Mouse (Mus musculus) right cerebral cortex, adult 2 months (tissue): ENCODE results near the gene Nt5e.
A peak's percentile ranks its signal among the peaks of the same experiment; 100 is the strongest.

Experiments
- DNase-seq, 2 experiments: peaks; one replicate each; pipeline ENCODE4 v3.0.0; 2021 to 2022; ENCODE audit warnings: low spot score in 2 of 2

The Nt5e gene

DNA sequence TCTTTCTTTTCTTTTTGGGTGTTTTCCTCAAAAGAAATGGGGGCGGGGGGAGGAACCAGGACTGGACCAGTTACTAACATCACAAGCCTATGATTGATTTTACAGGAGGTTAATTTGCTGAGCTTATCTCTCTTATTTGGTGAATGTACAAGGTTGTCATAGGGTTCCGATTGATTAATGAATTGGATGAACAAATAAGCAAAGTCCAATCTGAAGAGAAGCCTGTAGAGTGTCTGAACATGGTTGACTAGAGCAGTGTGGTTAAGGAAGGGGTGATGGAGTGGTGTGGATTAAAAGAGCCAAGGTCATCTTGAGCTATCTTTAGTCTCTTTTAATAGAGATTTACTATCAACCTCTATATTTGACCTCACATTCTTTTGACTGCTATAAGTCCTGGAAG, 17.4 kb downstream of the Nt5e start:
- no peak for DNase-seq

DNA sequence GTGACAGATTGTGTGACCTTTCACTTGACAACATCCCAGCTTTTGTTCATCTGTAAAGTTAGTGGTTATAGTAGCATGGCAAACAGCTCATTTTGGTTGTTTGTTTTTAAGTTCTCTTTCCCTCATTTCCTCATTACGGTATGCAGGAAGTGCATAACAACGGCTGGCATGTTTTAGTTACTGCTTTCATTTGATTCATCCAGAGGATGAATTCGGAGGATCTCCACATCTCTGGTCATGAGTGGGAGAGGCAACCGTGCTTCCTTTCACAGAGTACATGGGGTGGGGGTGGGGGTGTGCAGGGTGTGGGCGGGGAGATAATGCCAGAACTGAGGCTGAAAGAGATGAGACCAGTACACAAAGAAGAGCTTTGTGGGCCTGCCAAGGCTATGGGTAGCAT, 19.9 kb downstream of the Nt5e start:
- no peak for DNase-seq

GRCm38 (mm10) chr9:88348623-88349022, 21.6 kb downstream of the Nt5e start:
- DNase-seq: no peak

DNA sequence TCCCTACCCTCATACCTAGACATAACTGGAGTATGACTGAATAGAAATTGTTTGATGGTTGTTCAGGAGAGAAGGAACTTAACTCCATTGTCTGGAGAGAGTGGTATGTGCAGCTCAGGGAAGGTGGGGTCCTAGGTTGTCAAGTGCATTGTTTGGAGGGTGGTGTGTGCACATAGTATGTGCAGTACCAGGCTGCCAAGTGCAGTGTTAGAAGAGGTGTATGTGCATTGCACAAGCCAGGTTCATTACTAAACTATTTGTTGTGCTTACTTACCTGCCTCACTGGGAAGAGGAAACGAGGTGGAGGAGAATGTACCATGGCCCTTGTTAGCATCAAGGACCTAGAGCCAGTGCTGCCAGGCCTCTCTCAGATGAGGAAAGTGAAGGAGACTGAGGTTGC, 23.3 kb downstream of the Nt5e start:
- no peak for DNase-seq

DNA sequence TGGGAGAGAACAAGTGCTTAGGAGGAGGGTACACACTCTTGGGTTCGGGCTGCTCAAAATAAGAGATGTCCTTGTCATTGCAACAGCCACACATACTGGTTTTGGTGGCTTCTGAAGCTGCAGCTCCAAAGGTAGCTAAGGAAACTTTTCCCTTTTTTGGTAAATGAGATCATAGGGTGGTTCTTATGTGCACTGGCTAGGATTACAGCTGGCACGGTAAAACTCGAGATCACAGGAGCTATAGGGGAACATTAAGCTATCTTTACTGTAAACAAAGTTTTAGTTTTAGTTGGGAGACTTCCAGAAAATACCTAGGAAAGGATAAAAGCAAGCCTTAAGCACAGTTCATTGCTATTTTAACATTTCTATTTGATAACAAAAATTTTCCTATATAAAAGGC, 24.2 kb downstream of the Nt5e start:
- no peak for DNase-seq

DNA sequence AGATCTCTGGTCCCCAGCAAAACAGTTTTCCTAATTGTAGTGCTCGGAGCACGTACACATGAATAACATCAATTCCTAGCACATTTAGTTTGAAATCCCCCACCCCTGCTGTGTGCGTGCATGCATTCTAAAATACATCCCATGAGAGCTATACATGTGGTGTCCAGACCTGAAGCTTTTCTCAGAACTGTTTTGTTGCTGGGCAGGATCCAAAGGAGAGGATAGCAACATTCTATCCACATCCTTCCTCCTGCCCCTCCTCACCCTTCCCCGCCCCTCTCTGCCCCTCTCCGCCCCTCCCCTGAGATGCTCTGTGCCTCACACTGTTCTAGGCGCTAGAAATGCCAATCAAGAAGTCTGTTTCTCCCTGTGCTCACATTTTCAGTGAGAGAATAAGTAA, 25.7 kb downstream of the Nt5e start:
- DNase-seq: no peak

GRCm38 (mm10) chr9:88353459-88353858, 26.5 kb downstream of the Nt5e start:
- no peak for DNase-seq

GRCm38 (mm10) chr9:88357173-88357572, 30.2 kb downstream of the Nt5e start:
- no peak for DNase-seq

GRCm38 (mm10) chr9:88359140-88359539, 32.1 kb downstream of the Nt5e start:
- no peak for DNase-seq

DNA sequence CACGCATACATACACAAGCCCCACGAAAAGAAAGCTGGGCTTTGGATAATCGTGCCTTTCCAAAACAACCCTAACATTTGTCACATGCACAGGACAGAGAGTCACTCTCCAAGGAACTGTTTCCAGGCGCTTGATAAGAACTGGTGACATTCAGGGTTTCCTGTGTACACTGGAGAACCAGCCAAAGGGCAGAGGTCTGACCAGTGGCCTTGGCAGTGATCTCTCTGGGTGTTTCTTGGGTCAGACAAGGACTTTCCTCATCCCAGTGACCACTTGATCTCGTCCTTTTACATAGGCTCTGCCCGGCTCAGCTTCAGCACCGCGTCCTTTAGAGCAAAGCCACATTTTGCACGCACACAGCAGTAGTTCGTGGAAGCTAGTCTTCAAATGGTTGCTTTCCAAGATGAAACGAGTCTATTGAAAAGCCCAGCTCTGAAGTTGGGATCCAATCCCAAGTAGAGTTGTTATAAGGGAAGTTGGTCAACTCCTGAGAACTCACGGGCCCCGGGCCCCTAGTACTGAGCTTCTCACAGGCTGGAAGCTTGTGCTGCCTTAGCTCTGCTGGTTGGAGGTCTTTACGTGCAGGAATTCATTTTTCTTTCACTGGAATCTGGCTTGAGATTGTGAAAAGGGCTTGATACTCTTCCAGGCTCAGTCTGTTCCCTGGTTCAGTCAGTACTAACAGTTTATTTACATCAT, 34.4 kb downstream of the Nt5e start:
- DNase-seq: no peak

DNA sequence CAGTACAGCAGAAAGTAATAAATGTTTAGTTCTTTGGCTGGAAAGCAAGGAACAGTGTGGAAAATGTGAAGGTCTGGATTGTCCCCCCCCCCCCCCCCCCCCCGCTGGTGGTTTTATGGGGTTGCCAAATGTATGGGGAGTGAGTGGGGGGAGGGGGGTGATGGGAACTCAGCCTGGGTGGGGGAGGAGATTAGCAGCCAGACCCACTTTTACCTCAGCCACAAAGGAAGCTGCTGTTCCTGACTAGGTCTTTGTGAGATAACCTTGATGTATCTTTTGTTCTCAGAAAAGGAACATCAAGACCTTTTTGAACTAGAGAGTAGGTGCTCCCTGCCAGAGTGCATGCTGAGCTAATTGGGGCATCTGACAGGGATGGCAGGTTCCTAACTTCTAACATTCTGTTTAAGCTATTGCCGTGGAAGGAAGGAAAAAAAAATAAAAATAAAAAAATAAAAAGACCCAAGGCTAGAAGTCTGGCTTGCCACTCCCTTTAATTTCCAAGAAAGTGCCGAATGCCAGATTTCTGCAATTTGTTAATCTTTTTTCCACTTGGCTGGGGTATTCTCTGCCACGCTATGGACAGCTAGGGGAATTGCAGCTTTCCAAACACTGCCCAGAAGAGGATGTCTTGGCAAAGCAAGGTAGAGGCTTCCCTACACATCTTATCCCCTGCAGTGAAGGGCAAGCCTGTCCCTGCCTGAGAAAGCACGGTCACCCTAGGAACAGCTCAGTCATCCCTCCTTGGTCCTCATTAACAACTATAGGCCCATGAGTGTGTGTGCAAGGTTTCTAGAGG, 35.3 kb downstream of the Nt5e start:
- DNase-seq: no peak

DNA sequence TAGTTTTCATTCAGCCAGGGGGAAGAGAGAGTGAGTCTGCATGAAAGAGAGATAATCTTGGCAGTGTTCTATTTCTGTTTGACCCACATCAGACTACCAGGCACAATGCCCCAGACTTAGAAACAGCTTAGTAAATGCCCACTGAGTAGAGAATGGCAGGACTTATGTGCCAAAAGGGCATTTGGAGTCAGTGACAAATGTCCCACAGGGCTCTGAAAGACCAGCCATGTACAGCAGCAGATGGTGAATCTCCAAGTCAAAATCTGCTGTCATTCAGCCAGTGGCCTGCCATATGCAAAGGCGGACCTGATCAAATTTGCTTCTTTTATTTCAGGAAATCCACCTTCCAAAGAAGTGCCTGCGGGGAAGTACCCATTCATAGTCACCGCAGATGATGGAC, 36.1 kb downstream of the Nt5e start:
- DNase-seq: no peak

GRCm38 (mm10) chr9:88366308-88366707, 39.3 kb downstream of the Nt5e start:
- no peak for DNase-seq

- no peak for DNase-seq
These were observed 39.8 kb downstream of the Nt5e start for GRCm38 (mm10) chr9:88366819-88367218.

DNA sequence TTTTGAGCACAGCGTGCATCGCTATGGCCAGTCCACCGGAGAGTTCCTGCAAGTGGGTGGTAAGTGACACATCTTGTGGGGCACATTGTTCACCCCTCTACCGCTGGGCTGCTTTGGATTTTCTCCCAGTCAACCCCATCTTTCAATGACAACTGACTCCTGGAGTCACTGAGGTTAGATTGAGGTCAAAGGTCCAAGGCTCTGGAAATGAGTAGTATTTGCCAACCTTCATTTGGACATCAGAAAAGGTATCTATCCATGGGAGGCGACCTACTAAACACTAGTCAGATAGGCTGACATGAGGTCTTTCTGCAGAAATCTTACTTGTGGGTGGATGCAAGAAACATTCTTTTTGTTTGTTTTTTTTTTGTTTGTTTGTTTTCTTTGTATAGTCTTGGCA, 40.3 kb downstream of the Nt5e start:
- DNase-seq: no peak

GRCm38 (mm10) chr9:88367751-88368150, 40.8 kb downstream of the Nt5e start:
- DNase-seq: no peak

DNA sequence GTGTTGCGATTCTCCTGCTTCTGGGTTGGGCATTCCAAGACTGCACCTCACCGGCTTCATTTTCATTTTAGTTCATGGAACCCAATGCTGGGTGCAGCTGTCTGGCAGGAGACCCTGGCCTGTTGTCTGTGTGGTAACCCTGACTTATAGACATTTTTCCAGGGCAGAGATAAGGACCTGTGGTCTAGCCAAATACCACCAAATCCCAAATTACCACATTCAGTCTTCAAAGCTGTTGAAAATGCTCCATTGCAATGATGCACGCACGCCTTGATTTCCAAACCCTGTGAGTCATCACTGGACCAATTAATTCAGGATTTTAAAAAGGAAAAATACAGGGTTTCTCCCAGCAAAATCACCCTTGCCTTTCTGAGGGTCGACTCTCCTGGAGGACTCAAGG, 41.5 kb downstream of the Nt5e start:
- no peak for DNase-seq

GRCm38 (mm10) chr9:88369666-88370065, 42.7 kb downstream of the Nt5e start:
- no peak for DNase-seq

DNA sequence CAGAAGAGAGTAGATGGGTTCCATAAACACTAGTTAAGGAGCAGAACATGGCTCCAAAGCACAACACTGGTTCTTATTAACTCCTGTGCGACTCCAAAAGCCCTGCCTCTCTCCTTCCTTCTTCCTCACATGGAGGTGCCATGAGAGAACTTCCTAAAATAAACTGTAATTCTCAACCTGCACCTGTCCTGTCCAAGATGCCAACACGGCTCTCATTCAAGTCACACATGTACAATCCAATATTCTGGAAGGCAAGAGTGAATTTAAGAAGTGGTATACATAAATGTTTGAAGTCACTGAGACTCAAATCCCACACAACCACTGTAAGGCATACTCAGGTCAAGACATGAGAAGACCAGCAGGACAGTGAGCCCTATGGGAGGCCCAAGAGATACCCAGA, 44.2 kb downstream of the Nt5e start:
- DNase-seq: no peak

DNA sequence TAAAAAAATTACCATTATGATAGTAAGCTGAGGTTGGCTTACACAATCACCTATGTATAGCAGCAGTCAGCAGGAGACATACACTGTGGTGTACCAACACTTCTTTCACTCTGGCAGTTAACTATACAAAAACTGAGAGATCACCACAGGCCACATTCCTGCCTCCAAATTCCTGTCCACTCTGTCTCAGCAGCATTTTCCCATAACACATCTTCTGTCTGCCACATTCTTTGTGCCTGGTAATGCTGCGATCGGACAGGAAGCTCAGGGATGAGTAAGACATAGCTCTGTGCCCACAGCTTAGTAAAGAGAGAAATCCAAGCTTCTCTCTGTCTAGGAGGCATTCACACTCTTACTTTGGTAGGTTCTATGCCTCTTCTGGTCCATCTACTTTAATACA, 46.0 kb downstream of the Nt5e start:
- no peak for DNase-seq

GRCm38 (mm10) chr9:88377483-88377882, 50.5 kb downstream of the Nt5e start:
- no peak for DNase-seq

- no peak for DNase-seq
These were observed 52.1 kb downstream of the Nt5e start for GRCm38 (mm10) chr9:88379057-88379456.

DNA sequence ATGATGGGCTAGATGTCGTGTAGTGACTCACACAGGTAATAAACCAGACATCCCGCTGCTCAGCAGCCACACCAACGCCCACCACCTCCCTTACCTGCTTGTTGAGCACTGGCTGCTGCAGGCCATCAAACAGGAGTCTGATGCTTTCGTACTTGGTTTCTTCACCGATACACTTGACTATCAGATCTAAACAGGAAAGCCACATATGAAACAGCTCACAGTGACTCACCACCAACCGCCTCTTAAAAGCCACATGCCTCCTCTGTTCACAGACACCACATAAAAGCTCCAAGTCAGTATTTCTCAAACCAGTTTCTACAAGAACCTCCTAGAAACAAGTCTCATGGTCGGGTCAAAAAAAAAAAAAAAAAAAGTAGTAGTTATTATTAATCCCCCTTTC, 53.1 kb downstream of the Nt5e start:
- peak in 1 of 2 experiments; percentile 41 for DNase-seq

GRCm38 (mm10) chr9:88380542-88380941, 53.5 kb downstream of the Nt5e start:
- DNase-seq: no peak
